Mouse (Mus musculus) lung, embryonic 16.5 days (tissue): Measurements from ENCODE around the gene Spdl1. TPM values are rescaled to one million over a fixed set of nuclear protein-coding genes. Genes with fewer than 3 reads are reported as not detected.

Source experiments
- ATAC-seq: fragments of 200-750 bp; cut with Nextera tagmentation; 2 replicates; pipeline ENCODE4 v1.8.0; 2017; ENCODE audit warnings: low read depth, mild to moderate bottlenecking, moderate library complexity
- H3K27ac ChIP-seq: fragments of 300-500 bp; sonication (generic); 2 replicates; pipeline ENCODE4 v1.5.1; 2014; ENCODE audit warnings: mild to moderate bottlenecking, control low read depth, low read length
- H3K27me3 ChIP-seq: fragments of 300-500 bp; sonication (generic); 2 replicates; pipeline ENCODE4 v1.6.1; 2014; ENCODE audit warnings: low read depth, low read length, mixed read lengths; ENCODE audit not compliant: control insufficient read depth, insufficient read depth
- H3K36me3 ChIP-seq: fragments of 300-500 bp; sonication (generic); 2 replicates; pipeline ENCODE4 v1.6.1; 2014; ENCODE audit warnings: low read length; ENCODE audit not compliant: control insufficient read depth, insufficient read depth
- H3K4me1 ChIP-seq: fragments of 300-500 bp; sonication (generic); replicated peaks from 2 replicates; pipeline ENCODE4 v1.6.1; 2014; ENCODE audit warnings: low read length, mixed read lengths; ENCODE audit not compliant: control insufficient read depth, insufficient read depth
- H3K4me2 ChIP-seq: fragments of 300-500 bp; sonication (generic); 2 replicates; pipeline ENCODE4 v1.6.1; 2014; ENCODE audit warnings: low read depth, low read length, control low read depth
- H3K4me3 ChIP-seq: fragments of 300-500 bp; sonication (generic); 2 replicates; pipeline ENCODE4 v1.5.1; 2014; ENCODE audit warnings: mild to moderate bottlenecking, low read length, control low read depth
- H3K9ac ChIP-seq: fragments of 300-500 bp; sonication (generic); 2 replicates; pipeline ENCODE4 v1.6.1; 2014; ENCODE audit warnings: low read length, control low read depth
- H3K9me3 ChIP-seq: fragments of 300-500 bp; sonication (generic); 2 replicates; pipeline ENCODE4 v1.6.1; 2016; ENCODE audit warnings: low read length; ENCODE audit not compliant: control insufficient read depth
- WGBS: fragments of 180-500 bp; shearing (Covaris S2); extraction: QIAGEN DNeasy Blood & Tissue Kit; methylation state at CpG from one replicate; pipeline ENCODE4 v1.1.7; 2014; 5-methylcytosine and 5-hydroxymethylcytosine counted together
- polyA plus RNA-seq: library from polyadenylated mRNA; unstranded; fragments of >200 nt; fragmentation: Nextera tagmentation; extraction: Ambion mirVana; gene quantifications from 2 replicates; pipeline ENCODE4 v1.2.1, GENCODE M21; 2015

Spdl1 gene
- polyA plus RNA-seq, 1 experiment from 2014 or later, result 22.4 TPM

DNA sequence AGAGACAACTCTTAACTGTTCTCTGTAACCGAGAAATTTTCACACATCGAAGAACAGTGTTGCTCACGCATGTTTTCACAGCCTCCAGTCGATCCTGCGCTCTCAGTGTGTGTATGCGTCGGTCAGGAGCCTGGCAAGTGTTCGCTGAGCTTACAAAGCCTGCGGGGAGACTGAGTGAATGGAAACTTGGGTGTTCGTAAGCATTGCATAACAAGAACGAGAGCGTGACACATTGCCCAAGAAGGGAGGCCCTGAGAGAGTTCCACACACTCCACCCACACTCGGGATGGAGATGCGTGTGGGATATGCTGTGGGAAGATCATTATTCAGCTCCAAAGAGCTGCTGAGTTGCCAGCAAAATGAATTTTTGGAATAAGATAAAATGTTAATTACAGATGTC, 31.7 kb upstream of the Spdl1 start:
- WGBS, result 67% methylated on average over 14 of the region's 14 CpGs
- no peaks in the 10 kb centered on the region for H3K4me1 ChIP-seq
- no peak overlapping the region for H3K27ac ChIP-seq
- H3K4me3 ChIP-seq, result no peak overlapping the region
- H3K9me3 ChIP-seq, result no peaks in the 10 kb centered on the region
- H3K9ac ChIP-seq, result no peak overlapping the region
- no peaks in the 10 kb centered on the region for H3K36me3 ChIP-seq
- peak; percentile 28; the same call in 1 of the 2 replicates for ATAC-seq
- H3K4me2 ChIP-seq, result no peak overlapping the region
- H3K27me3 ChIP-seq, result no peaks in the 10 kb centered on the region

DNA sequence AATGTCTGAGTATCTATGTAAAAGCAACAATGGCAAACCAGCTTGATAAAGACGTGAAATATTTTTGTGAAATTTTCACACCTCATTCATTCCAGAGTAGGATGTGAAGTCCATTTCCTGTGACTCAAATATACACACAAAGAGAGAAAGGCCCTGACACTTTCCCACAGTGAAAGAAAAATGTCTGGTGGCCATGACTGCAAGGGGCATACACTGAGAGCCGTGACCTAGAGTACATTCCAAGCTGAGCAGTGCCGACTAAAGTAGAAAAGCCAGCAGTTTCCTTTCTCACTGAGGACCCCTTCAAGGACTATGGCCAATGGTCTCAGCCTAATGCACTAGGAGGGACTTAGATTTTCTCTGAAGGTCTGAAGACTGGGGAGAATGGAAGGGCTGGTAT, 23.2 kb upstream of the Spdl1 start:
- Histone ChIP-seq H3K4me3 (no peak overlapping the region), H3K27ac (peak overlapping the region; percentile 4; the same call in 1 of the 2 replicates), H3K9me3 (no peaks in the 10 kb centered on the region), H3K4me2 (no peak overlapping the region), H3K4me1 (no peaks in the 10 kb centered on the region), H3K36me3 (no peaks in the 10 kb centered on the region), H3K9ac (no peak overlapping the region), H3K27me3 (no peaks in the 10 kb centered on the region)
- ATAC-seq, result peak; percentile 71
- WGBS, result 24% methylated on average over 3 of the region's 3 CpGs

DNA sequence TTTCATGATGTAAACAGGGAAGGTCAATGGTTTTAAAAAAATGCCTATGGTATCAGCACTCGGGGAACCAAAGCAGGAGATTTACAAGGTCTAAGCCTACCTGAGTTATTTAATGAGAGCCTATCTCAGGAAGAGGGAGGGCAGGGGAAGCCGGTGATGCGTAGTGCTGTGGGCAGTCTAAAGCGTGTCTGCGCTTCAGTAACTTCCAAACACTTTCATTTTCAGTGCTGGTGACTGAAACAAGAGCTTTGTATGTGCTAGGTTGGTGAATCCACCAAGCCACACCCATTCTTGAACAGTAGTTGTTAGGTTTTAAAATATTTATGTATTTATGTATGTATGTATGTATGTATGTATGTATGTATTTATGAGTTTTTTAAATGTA, 12.8 kb upstream of the Spdl1 start:
- no peaks in the 10 kb centered on the region for H3K36me3 ChIP-seq
- no peaks in the 10 kb centered on the region; the same call in 1 of the 2 replicates for H3K27me3 ChIP-seq
- peak overlapping the region; percentile 36 for H3K4me2 ChIP-seq
- no peak overlapping the region for H3K9ac ChIP-seq
- no peak for ATAC-seq
- 69% methylated on average over 5 of the region's 5 CpGs for WGBS
- H3K9me3 ChIP-seq, result no peaks in the 10 kb centered on the region
- peaks cover 8% of the 10 kb centered on the region for H3K4me1 ChIP-seq
- peak overlapping the region; percentile 27 for H3K4me3 ChIP-seq
- H3K27ac ChIP-seq, result peak overlapping the region; percentile 1; the same call in 1 of the 2 replicates

DNA sequence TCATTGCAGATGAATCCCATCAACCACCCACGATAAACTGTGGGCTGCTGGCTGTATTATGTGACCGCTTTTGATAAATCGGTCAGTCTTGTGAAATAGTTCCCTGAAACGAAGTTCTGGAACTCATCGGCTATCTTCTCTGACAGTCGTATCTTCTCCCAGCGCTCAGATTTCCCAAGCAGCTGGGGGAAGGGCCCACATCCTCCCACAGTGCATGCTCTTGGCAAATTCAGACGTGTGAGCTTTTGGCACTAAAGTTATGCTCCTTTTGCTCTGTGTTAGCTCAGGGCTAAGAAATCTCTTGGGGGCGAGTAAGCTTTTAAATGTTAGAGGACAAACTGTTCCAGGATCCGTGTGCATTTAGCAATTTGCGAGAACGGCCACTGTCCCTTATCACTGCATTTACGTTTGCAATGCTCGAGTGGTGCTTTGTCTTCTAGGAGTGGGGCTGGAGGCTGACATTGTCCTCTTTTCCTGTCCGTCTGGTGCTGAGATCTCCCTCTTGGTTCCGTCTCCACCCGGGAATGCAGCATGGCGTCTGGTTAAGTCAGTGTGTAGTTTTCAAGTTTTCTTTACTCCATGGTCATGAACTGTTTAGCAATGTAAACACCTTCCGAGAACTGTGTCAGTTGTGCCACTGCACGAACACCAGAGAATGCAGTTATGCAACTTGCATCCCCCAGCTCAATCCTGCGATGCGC, 12.3 kb upstream of the Spdl1 start:
- peak; percentile 91 for ATAC-seq
- H3K27ac ChIP-seq, result peak overlapping the region; percentile 1; the same call in 1 of the 2 replicates
- no peaks in the 10 kb centered on the region for H3K36me3 ChIP-seq
- H3K4me2 ChIP-seq, result peak overlapping the region; percentile 36
- no peak overlapping the region for H3K9ac ChIP-seq
- peak overlapping the region; percentile 27 for H3K4me3 ChIP-seq
- H3K27me3 ChIP-seq, result no peaks in the 10 kb centered on the region; the same call in 1 of the 2 replicates
- peaks cover 8% of the 10 kb centered on the region for H3K4me1 ChIP-seq
- H3K9me3 ChIP-seq, result no peaks in the 10 kb centered on the region
- WGBS, result 22% methylated on average over 22 of the region's 22 CpGs

DNA sequence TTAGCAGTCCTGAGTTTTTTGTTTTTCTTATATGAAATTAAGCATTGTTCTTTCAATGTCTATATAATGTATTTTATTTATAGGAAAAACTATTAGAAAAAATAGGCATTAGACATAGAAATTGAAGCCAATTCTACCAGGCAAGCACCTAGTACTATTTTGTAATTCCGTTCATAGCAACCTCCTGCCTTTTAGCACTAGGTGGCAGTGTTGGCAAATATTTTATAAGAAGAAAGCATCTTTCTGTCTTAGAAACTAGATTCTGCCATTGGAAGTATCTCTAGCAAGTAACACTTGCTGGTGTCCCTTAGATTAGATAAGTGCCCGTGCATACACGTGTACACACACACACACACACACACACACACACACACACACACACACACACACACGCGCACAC, 10.1 kb upstream of the Spdl1 start:
- WGBS, result 21% methylated on average over 5 of the region's 5 CpGs
- no peaks in the 10 kb centered on the region for H3K9me3 ChIP-seq
- no peak for ATAC-seq
- no peak overlapping the region for H3K4me2 ChIP-seq
- no peak overlapping the region for H3K27ac ChIP-seq
- H3K9ac ChIP-seq, result no peak overlapping the region
- H3K4me3 ChIP-seq, result no peak overlapping the region
- H3K27me3 ChIP-seq, result no peaks in the 10 kb centered on the region; the same call in 1 of the 2 replicates
- H3K4me1 ChIP-seq, result peaks cover 8% of the 10 kb centered on the region
- H3K36me3 ChIP-seq, result no peaks in the 10 kb centered on the region

DNA sequence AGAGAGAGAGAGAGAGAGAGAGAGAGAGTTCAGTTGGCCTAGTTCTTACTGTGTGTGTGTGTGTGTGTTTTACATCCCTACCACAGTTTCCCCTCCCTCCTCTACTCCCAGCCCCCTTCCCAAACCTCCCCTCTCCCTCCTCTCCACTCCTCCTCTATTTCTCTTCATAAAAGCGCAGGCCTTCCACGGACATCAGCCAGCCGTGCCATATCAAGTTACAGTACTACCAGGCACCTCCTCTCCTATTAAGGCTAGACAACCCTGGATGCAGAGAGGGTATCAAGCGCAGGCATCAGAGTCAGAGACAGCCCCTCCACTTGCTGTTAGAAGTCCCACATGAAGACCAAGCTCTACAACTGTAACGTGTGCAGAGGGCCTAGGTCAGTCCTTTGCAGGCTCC, 6.8 kb upstream of the Spdl1 start:
- no peak for ATAC-seq
- Histone ChIP-seq H3K4me1 (no peaks in the 10 kb centered on the region), H3K4me3 (no peak overlapping the region), H3K4me2 (no peak overlapping the region), H3K27ac (no peak overlapping the region), H3K36me3 (no peaks in the 10 kb centered on the region), H3K9me3 (no peaks in the 10 kb centered on the region), H3K9ac (no peak overlapping the region), H3K27me3 (no peaks in the 10 kb centered on the region; the same call in 1 of the 2 replicates)
- whole genome bisulfite sequencing, result 30% methylated on average over 5 of the region's 5 CpGs

DNA sequence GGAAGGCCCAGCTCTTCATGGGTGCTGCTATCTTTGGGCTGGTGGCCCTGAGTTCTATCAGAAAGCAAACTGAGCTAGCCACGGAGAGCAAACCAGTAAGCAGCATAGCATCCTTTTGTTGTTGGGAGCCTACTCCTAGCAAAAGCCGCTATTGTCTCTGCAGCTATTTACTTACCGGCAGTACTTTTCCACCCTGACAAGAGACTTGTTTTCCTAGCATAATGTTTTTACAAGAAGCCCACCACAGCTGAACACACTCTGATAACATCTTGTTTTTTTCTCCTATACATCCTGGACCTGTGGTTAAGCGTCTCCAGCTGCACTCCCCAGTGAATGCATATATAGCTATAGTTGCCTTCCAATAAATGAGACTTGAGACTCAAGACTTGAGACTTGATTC, 5.6 kb upstream of the Spdl1 start:
- 46% methylated on average over 4 of the region's 4 CpGs for WGBS
- no peak for ATAC-seq
- Histone ChIP-seq H3K9ac (no peak overlapping the region), H3K4me3 (no peak overlapping the region), H3K36me3 (no peaks in the 10 kb centered on the region), H3K9me3 (no peaks in the 10 kb centered on the region), H3K4me2 (no peak overlapping the region), H3K27me3 (no peaks in the 10 kb centered on the region; the same call in 1 of the 2 replicates), H3K4me1 (peaks cover 5% of the 10 kb centered on the region), H3K27ac (no peak overlapping the region)

DNA sequence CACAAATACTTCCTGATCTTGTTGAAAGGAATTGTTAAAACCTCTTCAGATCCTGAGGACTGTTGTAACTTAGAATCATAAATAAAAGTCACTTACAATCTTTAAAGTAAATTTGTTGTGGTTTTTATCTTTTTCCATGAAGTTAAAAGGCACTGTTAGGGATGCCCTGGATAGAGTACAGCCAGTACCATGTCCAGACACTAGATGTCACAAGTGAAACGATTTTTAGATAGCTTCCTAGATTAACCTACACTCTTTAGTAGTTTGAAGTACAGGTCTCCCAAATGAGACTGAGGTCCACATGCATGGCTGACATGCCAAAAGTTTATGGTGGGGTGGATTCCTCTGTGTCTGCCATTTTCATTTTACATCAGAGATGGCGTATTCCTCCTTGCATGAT, 2.8 kb upstream of the Spdl1 start:
- H3K27me3 ChIP-seq, result no peaks in the 10 kb centered on the region
- no peak overlapping the region for H3K9ac ChIP-seq
- no peak for ATAC-seq
- peaks cover 11% of the 10 kb centered on the region for H3K4me1 ChIP-seq
- H3K36me3 ChIP-seq, result no peaks in the 10 kb centered on the region
- H3K4me3 ChIP-seq, result no peak overlapping the region
- WGBS, result 39% methylated on average over 2 of the region's 2 CpGs
- H3K27ac ChIP-seq, result no peak overlapping the region
- H3K4me2 ChIP-seq, result no peak overlapping the region
- no peaks in the 10 kb centered on the region for H3K9me3 ChIP-seq

DNA sequence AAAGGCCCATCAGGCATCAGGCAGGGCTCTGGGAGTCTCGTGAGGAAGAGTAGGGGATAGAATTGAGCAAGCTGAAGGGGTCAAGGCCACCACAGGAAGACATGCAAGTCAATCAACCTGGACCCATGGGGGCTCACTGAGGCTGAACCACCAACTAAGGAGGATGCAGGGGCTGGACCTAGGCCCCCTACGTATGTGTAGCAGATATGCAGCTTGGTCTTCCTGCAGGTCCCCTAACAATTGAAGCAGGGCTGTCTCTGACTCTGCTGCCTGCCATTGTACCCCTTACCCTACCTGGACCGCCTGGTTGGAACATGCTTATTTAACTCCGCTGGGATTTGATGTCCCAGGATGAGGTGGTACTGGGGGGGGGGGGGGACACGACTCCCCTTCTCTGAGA, 763 bp downstream of the Spdl1 start:
- WGBS, result 3% methylated on average over 4 of the region's 5 CpGs
- Histone ChIP-seq H3K27me3 (no peaks in the 10 kb centered on the region), H3K9me3 (no peaks in the 10 kb centered on the region), H3K4me2 (peak overlapping the region; percentile 78), H3K36me3 (peaks cover 16% of the 10 kb centered on the region), H3K27ac (no peak overlapping the region), H3K4me1 (peaks cover 11% of the 10 kb centered on the region), H3K4me3 (peak overlapping the region; percentile 89), H3K9ac (peak overlapping the region; percentile 88)
- no peak for ATAC-seq
